Mouse (Mus musculus) frontal cortex, adult (tissue): ENCODE data around the gene Spopl.
"Not testable (repeated sequence)": the region's sequence is repeated elsewhere in the genome, so short reads cannot be mapped to it uniquely, and the experiment has no call there.

Experiments used
- ATAC-seq: cut with Nextera tagmentation; 2 replicates; pipeline ENCODE4 v1.9.2; 2017; ENCODE audit warnings: mild to moderate bottlenecking, moderate library complexity, mixed read lengths; ENCODE audit not compliant: low TSS enrichment

Spopl gene

GRCm38 (mm10) chr2:23571302-23572156, at the start of gene Spopl:
TSS of gene Spopl (minus strand) at chr2:23572106.
- peak; percentile 99 for ATAC-seq

- no peak for ATAC-seq
Observed at GRCm38 (mm10) chr2:23620128-23620527, 48.2 kb upstream of the Spopl start.

- no peak for ATAC-seq
Observed at GRCm38 (mm10) chr2:23617989-23618388, 46.1 kb upstream of the Spopl start.

GRCm38 (mm10) chr2:23605391-23605790, 33.5 kb upstream of the Spopl start:
- peak; percentile 67 for ATAC-seq

GRCm38 (mm10) chr2:23588769-23589168, 16.9 kb upstream of the Spopl start:
- no peak for ATAC-seq

GRCm38 (mm10) chr2:23572157-23572532, 239 bp upstream of the Spopl start:
- ATAC-seq, result not testable (repeated sequence)

- no peak for ATAC-seq
Observed at GRCm38 (mm10) chr2:23570563-23570962, 1.3 kb downstream of the Spopl start.

- ATAC-seq, result no peak
Observed at GRCm38 (mm10) chr2:23568775-23569174, 3.1 kb downstream of the Spopl start.

- ATAC-seq, result no peak
Observed at GRCm38 (mm10) chr2:23565081-23565801, 6.7 kb downstream of the Spopl start.

GRCm38 (mm10) chr2:23562898-23563297, 9.0 kb downstream of the Spopl start:
- ATAC-seq, result no peak

- ATAC-seq, result no peak
Observed at GRCm38 (mm10) chr2:23559186-23559585, 12.7 kb downstream of the Spopl start.

- ATAC-seq, result no peak
Observed at GRCm38 (mm10) chr2:23551235-23551634, 20.7 kb downstream of the Spopl start.

- no peak for ATAC-seq
Observed at GRCm38 (mm10) chr2:23547220-23547619, 24.7 kb downstream of the Spopl start.

- no peak for ATAC-seq
Observed at GRCm38 (mm10) chr2:23539967-23540366, 31.9 kb downstream of the Spopl start.

GRCm38 (mm10) chr2:23527717-23528116, 44.2 kb downstream of the Spopl start:
- not testable (repeated sequence) for ATAC-seq

GRCm38 (mm10) chr2:23505141-23505540, 66.8 kb downstream of the Spopl start:
- no peak for ATAC-seq

- ATAC-seq, result no peak
Observed at GRCm38 (mm10) chr2:23481715-23482114, 90.2 kb downstream of the Spopl start.

GRCm38 (mm10) chr2:23467471-23467870, 104.4 kb downstream of the Spopl start:
- ATAC-seq, result no peak

- ATAC-seq, result no peak
Observed at GRCm38 (mm10) chr2:23457452-23457851, 114.5 kb downstream of the Spopl start.
